Mouse (Mus musculus) liver, postnatal 0 days (tissue): ENCODE results near the gene Fnip2.

Experiments
- CTCF ChIP-seq: sonication (generic); IDR thresholded peaks from 2 replicates; pipeline ENCODE4 v1.5.1; 2016; ENCODE audit warnings: antibody characterized with exemption, low read depth
- EP300 ChIP-seq: IDR thresholded peaks from 2 replicates; pipeline ENCODE4 v1.6.1; 2016; ENCODE audit warnings: antibody characterized with exemption, low read depth, mild to moderate bottlenecking

GRCm38 (mm10) chr3:79443850-79444249 lies 123.7 kb downstream of the Fnip2 start:
- TF ChIP-seq CTCF, result peak; percentile 13; the same call in 1 of the 2 replicates
- no peak for TF ChIP-seq EP300
